Mouse (Mus musculus): Measurements from ENCODE around the gene Tmem50a. TPM values are rescaled to one million over a fixed set of nuclear protein-coding genes. Genes with fewer than 3 reads are reported as not detected.
"Not testable (repeated sequence)": the region's sequence is repeated elsewhere in the genome, so short reads cannot be mapped to it uniquely, and the experiment has no call there.

Tmem50a gene
- total RNA-seq, 1 experiment from 2014 or later: 444 TPM

DNA sequence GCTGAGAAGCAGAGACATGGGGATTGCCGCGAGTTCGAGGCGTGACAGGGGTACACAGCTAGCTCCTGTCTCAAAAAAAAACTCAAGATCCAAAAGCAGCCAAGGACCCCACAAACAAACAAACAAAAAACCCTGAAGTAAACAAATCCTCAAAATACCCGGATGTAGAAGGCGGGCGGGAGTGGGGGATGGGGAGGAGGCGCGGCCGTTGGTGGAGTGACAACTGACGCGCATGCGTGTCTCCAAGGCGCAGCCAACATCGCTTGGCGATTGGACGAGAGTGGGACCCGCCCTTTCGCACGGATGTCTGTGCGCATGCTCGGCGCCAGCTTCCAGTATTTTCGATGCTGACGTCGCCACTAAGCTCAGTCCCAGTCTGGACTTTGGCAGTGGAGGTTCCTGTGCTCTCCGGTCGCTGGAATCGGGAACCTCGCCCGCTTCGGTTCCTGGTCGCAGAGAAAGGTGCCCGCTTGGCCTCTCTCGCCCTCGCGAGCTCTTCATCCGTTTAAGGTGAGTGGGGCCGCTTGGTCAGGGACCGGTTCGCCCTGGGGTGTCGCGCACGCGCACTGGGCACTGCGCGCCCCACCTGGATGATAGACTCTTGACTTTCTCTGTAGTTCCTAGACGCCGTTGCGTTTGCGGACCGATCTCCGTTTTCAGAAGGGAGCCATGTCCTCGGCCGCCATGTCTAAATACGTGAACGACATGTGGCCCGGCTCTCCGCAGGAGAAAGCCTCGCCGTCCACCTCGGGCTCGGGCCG, 8.6 kb upstream of the Tmem50a start, which contains the start of gene Rsrp1:
Gene Rsrp1, plus strand, starts transcription at position 335 of the 761 bp plus-strand sequence.
- DNase-seq: peak; percentile 98

GRCm38 (mm10) chr4:134922925-134923244, 8.1 kb upstream of the Tmem50a start:
- DNase-seq: peak; percentile 79

DNA sequence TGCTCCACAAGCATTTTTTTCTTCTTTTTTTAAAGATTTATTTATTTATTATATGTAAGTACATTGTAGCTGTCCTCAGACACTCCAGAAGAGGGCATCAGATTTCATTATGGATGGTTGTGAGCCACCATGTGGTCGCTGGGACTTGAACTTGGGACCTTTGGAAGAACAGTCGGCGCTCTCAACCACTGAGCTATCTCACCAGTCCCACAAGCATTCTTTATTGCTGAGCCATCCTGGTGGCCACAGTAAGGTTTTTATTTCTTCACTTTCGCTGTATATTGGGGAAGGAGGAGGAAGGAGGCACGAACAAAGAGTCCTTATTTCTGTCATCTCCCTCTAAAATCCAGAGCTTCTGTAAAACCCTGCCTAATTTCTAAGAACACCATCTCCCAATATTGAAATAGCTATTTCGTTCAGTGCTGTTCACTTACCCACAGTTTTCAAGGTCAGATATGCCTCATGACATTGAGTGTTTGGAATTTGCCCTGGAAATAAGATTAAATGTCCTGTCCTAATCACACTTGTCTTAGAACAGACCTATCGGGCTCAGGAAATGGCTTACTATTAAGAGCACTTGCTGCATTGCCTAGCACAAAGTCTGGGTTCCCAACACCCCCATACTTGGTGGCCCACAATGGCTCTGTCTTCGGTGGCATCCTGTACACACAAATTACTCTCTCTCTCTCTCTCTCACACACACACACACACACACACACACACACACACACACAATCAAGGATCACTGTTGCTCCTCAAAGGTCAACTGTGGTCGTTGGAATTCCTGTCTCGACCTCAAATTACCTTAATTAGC, 7.5 kb upstream of the Tmem50a start:
- DNase-seq: no peak

- no peak for DNase-seq
Observed at GRCm38 (mm10) chr4:134921703-134922102, 6.9 kb upstream of the Tmem50a start.

GRCm38 (mm10) chr4:134920631-134921030, 5.8 kb upstream of the Tmem50a start:
- DNase-seq: no peak

- DNase-seq: no peak
Observed at GRCm38 (mm10) chr4:134919733-134920540, 5.1 kb upstream of the Tmem50a start.

DNA sequence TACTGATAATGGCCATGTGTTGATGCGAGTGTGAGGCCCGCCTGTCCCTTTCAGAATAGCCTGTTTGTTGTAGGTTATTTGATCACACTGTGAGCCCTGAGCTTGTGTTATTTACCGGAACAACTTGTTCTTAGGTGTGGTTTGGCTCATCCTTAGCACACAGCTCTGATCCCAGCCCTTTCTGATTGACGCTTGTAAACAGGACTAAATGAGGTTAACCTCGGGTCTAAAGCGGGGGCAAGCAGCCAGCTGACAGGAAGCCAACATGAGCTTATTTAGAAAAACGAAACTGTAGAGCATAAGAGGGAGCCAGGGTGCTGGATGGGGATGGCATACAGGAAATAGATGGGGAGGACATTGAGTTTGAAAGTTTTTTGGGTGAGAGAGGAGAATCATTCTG, 3.6 kb upstream of the Tmem50a start:
- peak; percentile 70 for DNase-seq

DNA sequence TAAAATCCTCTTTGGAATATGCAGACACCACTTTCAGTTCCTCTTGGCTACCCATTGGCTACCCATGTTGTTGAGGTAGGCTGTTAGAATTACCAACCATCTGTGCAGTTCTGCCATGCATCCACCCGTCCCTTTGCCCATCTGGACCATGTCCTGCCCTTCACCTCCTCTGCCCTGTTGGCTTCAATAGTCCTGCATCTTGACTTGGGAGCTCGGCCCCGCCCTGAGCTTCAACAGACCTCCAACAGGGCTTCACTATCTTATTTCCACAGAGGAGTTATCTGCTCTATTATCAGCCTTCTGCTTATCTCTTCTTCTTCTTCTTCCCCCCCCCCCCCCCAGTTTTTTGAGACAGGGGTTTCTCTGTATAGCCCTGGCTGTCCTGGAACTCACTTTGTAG, 2.4 kb upstream of the Tmem50a start:
- DNase-seq: no peak

DNA sequence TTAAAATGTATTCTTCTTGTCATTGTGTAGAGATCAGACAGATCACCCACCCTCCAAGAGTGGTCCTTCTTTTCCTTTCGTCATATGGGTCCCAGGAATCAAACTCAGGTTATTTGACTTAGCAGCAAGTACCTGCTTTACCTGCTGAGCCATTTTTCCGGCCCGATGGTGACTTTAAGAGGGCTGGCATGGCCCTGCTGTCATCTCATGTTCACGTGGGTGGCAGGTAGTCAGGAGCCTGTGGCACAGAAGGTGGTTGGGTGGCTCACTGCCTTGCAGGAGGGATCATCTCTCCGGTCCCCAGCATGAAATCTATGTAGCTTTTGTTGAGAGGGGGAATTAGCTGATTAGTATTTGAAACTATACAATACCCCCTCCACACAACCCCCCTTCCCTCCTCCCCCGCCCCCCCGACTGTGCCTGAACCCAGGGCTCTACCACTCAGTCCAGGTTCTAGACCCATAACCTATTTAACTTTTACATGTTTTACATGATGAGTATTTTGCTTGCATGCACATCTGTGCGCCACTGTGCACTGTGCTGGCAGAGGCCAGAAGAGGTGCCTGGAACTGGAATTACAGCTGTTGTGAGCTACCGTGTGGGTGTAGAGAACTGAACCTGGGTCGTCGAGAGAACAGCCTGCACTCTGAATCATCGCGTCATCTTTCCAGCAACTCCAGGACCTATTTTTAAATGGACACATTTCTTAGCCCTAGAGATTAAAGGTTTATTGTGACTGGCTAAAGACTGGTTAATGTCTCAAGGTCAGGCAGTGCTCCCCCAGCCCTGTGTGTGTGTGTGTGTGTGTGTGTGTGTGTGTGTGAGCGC, 613 bp upstream of the Tmem50a start:
- DNase-seq: no peak

DNA sequence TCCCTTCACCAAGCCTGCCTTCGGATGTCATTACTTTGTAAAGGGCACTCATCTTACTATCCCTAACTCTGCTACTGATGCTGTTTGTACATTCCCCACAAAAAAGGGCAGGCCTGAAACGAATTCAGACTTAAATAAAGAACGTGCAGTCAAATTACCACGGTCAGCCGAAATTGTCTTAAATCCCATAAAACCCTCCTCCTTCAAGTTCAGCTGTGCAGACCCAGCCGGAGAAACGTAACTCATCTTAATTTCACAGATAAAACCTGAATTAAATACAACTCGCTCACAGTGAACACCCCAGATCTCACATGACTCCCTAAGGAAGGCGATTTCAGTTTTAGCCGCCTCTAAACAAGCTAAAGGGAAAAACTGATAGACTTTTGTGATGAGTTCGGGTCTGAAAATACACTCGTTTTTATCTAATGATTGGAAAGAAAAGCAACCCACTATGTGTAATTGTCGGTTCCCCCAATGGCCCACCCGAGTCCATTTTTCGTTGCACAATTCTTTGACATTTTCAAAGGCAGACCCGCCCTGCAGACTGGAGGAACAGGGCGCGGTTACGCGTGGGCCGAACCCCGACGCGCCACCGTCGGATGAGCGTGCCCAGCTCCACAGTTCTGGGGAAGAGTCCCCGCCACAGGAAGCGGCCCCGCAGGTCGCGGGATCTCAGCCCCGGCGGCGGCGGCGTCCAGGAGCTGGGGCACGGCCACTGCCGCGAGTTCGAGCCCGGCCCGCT, 531 bp downstream of the Tmem50a start:
- DNase-seq: no peak

DNA sequence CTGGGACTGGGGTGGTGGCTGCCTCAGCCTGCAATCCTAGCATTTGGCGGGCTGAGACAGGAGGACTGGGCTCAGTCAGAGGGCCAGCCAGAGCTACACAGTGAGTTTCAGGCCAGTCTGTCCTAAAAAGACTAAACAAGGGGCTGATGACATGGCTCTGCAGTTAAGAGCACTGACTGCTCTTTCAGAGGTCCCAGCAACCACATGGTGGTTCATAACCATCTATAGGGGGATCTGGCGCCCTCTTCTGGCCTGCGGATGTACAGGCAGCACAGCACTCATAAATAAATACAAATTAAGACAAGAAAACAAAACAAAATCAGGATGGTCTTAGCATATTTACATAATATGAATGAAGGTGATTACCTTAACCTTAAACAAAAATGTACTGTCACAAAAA, 1.4 kb downstream of the Tmem50a start:
- DNase-seq: peak; percentile 84

DNA sequence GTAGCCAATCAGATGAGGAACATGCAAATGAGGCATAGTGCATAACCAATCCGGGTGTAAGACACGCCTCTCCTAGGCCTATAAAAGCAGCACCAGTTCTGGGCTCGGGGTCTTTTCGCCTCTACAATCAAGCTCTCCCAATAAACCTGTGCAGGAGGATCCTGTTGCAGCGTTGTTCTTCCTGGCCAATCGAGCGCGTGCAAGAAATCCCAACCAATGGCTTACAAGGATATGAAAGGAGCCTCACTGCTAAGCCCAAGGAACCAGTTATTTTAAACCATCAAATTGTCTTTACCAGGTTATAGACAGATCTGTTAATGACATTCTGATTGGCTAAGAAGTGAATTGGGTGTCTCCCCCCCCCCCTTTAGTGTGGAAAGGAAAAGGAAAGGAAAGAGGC, 3.4 kb downstream of the Tmem50a start:
- not testable (repeated sequence) for DNase-seq

DNA sequence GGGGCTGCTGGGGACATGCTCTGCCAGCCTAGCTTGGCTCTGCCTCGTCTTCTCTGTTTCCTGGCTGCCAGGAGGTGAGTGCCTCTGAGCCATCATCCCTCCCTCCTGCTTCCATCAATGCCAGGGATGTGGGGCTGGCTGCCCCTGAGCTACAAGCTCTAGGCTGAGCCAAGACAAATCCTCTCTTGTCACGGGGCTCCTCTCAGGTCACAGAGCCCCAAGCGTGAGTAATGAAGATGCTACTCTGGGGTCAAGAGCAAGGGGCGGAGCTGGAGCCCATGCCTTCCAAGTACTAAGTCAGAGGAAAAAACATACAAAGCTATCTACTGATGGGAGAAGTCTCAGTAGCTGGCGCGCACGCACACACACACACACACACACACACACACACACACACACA, 11.8 kb downstream of the Tmem50a start:
- peak; percentile 53 for DNase-seq

GRCm38 (mm10) chr4:134901126-134901525, 13.7 kb downstream of the Tmem50a start:
- no peak for DNase-seq

DNA sequence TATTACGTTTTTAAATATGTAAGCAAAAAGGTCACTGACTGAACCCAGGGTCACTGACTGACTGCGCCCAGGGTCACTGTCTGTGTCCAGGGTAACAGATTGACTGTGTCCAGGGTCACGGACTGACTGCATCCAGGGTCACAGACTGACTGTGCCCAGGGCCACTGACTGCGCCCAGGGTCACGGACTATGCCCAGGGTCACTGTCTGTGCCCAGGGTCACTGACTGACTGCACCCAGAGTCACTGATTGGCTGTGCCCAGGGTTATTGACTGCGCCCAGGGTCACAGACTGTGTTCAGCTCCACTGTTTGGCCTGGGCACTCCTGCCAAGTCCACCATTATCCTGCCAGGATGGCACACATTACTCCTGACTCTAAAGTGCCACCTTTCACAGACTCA, 17.6 kb downstream of the Tmem50a start:
- DNase-seq: peak; percentile 64

DNA sequence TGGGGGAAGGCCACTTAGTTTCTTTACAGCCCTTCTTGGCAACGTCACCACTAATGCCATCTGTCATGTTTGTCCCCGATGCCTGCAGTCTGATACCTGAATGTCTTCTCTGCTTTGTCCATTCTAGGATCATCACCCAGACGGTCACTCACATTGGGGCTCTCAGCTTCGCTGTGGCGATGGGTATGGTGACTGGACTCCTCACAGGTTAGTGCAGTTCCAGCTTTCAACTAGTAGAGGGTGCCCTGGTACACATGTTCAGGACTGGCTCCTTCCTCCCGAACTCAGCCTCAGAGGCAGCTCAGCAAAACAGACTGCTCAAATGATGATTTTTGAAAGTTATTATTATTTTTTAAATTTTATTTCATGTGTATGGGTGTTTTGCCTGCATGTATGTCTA, 22.7 kb downstream of the Tmem50a start:
- DNase-seq: peak; percentile 63

- DNase-seq: no peak
Observed at GRCm38 (mm10) chr4:134884364-134884763, 30.5 kb downstream of the Tmem50a start.

DNA sequence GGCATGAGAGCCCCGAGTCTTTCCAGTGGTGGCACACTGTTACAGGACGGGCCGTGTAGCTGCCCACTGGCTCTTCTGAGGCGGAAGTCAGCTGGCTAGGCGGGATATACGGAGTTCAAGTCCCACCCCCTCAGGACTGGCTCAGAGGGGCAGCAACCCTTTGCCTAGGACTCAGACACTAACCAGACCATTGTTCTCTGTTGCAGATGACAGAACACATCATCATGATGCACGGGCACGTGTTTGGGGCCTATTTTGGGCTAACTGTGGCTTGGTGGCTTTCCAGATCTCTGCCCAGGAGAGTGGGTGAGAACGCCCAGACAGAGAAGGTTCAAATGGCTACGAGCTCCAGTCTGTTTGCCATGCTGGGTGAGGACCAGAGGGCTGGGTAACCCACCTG, 31.0 kb downstream of the Tmem50a start:
- no peak for DNase-seq

DNA sequence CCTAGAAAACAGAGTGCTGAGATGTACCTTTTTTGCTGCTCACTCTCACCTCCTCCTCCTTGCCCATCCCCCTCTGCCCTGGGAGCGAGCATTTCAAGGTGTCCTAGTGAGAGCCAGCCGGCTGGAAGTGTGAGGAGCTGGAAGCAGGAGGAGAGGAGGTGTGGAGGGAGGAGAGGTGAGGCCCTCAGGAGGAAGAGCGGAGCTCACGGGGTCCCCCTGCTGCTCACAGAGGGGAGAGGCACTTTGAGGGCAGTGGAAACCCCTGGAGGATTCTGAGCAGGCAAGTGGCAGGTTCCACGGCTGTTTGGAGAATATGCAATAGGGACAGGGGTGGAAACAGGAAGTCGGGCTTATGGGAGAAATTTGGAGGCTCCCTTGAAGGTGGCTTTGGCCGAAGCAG, 31.6 kb downstream of the Tmem50a start:
- peak; percentile 28 for DNase-seq

- peak; percentile 30 for DNase-seq
Observed at GRCm38 (mm10) chr4:134880041-134880440, 34.8 kb downstream of the Tmem50a start.

- peak; percentile 71 for DNase-seq
Observed at GRCm38 (mm10) chr4:134879410-134879981, 35.3 kb downstream of the Tmem50a start.

Measured in adrenal gland, postnatal 25 days (tissue).